Mouse (Mus musculus) midbrain, embryonic 11.5 days (tissue): ENCODE measurements around the gene Iqch. TPM values are rescaled to one million over a fixed set of nuclear protein-coding genes. Genes with fewer than 3 reads are reported as not detected.

Experiments
- ATAC-seq: fragments of 200-750 bp; cut with Nextera tagmentation; 2 replicates; pipeline ENCODE4 v1.8.0; 2017; ENCODE audit warnings: moderate TSS enrichment, moderate library complexity; ENCODE audit not compliant: low FRiP score
- DNase-seq: peaks from one replicate; pipeline ENCODE4 v3.0.0; 2015; ENCODE audit warnings: low spot score; ENCODE audit errors: missing footprints
- H3K27ac ChIP-seq: fragments of 300-500 bp; sonication (generic); 2 replicates; pipeline ENCODE4 v1.5.1; 2014; ENCODE audit warnings: low read depth, low read length
- H3K27me3 ChIP-seq: fragments of 300-500 bp; sonication (generic); 2 replicates; pipeline ENCODE4 v1.6.1; 2014; ENCODE audit warnings: mild to moderate bottlenecking, low read length, moderate library complexity, mixed read lengths; ENCODE audit not compliant: control insufficient read depth, insufficient read depth
- H3K36me3 ChIP-seq: fragments of 300-500 bp; sonication (generic); 2 replicates; pipeline ENCODE4 v1.6.1; 2014; ENCODE audit warnings: mild to moderate bottlenecking, low read length, moderate library complexity, mixed read lengths; ENCODE audit not compliant: control insufficient read depth, insufficient read depth
- H3K4me1 ChIP-seq: fragments of 300-500 bp; sonication (generic); 2 replicates; pipeline ENCODE4 v1.6.1; 2014; ENCODE audit warnings: low read length; ENCODE audit not compliant: control insufficient read depth, insufficient read depth
- H3K4me2 ChIP-seq: fragments of 300-500 bp; sonication (generic); 2 replicates; pipeline ENCODE4 v1.6.1; 2014; ENCODE audit warnings: mild to moderate bottlenecking, moderate library complexity
- H3K4me3 ChIP-seq: fragments of 300-500 bp; sonication (generic); 2 replicates; pipeline ENCODE4 v1.5.1; 2014; ENCODE audit warnings: low read depth, low read length
- H3K9ac ChIP-seq: fragments of 300-500 bp; sonication (generic); 2 replicates; pipeline ENCODE4 v1.6.1; 2014; ENCODE audit warnings: low read length
- H3K9me3 ChIP-seq: fragments of 300-500 bp; sonication (generic); 2 replicates; pipeline ENCODE4 v1.6.1; 2016; ENCODE audit warnings: low read length; ENCODE audit not compliant: control insufficient read depth
- WGBS: fragments of 180-500 bp; shearing (Covaris S2); extraction: QIAGEN DNeasy Blood & Tissue Kit; methylation state at CpG from one replicate; pipeline ENCODE4 v1.1.7; 2014; 5-methylcytosine and 5-hydroxymethylcytosine counted together
- polyA plus RNA-seq: library from polyadenylated mRNA; unstranded; fragments of >200 nt; fragmentation: Nextera tagmentation; extraction: Ambion mirVana; gene quantifications from 2 replicates; pipeline ENCODE4 v1.2.1, GENCODE M21; 2014

Iqch gene
- polyA plus RNA-seq, 1 experiment from 2014 or later = 0.10 TPM

DNA sequence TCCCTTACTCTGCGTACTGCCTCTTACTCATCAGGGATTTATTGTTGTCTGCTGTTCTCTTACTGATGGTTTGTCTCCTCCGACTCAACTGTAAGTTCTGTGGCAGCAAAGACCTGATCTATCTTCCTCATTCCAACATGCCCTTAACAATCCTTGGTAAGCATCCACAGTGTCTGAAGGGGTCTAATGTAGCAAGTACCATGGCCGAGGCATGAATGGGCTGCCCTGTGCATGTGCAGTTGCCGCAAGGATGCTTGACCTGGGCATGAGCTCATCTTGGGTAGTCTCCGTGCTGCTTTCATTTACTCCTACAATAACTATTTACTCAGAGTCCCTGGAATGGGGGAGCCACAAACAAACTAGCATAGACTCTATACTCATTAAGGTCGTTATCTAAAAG lies 17.0 kb downstream of the Iqch start:
- no peak overlapping the region for H3K4me3 ChIP-seq
- H3K36me3 ChIP-seq = no peaks in the 10 kb centered on the region
- no peak overlapping the region for H3K4me2 ChIP-seq
- ATAC-seq = no peak
- WGBS = 91% methylated on average over 6 of the region's 6 CpGs
- H3K27me3 ChIP-seq = no peaks in the 10 kb centered on the region
- H3K9me3 ChIP-seq = no peaks in the 10 kb centered on the region; the same call in 1 of the 2 replicates
- no peaks in the 10 kb centered on the region for H3K4me1 ChIP-seq
- peak; percentile 57 for DNase-seq
- no peak overlapping the region for H3K27ac ChIP-seq
- H3K9ac ChIP-seq = no peak overlapping the region

DNA sequence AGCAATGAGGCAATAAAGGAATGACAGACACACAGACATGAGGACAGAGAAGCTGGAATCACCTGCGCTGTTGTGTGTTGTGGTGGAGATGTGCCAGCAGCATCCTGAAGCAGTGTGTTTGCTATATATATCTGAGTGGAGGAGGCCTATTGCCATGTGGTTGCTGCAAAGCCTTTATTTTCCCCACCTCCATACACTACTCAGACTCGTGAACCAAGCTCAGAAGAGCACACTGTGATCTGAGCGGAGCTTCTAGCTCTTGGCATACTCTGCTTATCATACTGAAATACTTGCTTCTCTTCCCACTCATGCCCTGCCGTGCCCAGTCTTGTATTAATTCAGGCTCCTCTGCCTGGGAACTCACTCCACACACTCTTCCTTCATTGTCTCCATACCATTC lies 20.5 kb downstream of the Iqch start:
- Histone ChIP-seq H3K4me3 (no peak overlapping the region), H3K36me3 (no peaks in the 10 kb centered on the region), H3K4me1 (no peaks in the 10 kb centered on the region), H3K27me3 (no peaks in the 10 kb centered on the region), H3K9ac (no peak overlapping the region), H3K9me3 (no peaks in the 10 kb centered on the region; the same call in 1 of the 2 replicates), H3K4me2 (no peak overlapping the region), H3K27ac (no peak overlapping the region)
- DNase-seq = no peak
- ATAC-seq = no peak
- WGBS = 86% methylated on average over 4 of the region's 4 CpGs

DNA sequence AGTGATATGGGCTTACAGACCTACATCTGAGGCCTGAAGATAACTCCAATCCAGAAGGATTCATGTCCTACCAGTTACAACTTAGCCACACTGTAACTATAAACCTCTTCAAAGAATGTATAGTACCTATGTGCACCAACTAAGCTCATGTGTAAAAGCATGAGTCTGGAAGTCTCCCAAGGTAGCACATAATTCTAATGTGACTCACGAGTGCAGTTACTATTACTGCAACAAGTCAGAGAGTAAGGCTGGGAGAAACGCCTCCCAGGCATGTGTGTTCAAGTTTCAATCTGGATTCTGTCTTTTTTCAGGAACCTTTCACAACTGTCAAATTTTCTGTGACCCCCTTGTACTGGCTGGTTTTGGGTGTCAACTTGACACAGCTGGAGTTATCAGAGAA lies 22.2 kb downstream of the Iqch start:
- Histone ChIP-seq H3K27ac (no peak overlapping the region), H3K4me1 (no peaks in the 10 kb centered on the region), H3K4me2 (no peak overlapping the region), H3K4me3 (no peak overlapping the region), H3K9me3 (no peaks in the 10 kb centered on the region), H3K36me3 (no peaks in the 10 kb centered on the region), H3K9ac (no peak overlapping the region), H3K27me3 (no peaks in the 10 kb centered on the region)
- DNase-seq (no peak), ATAC-seq (no peak)
- 85% methylated on average over 2 of the region's 2 CpGs for WGBS

DNA sequence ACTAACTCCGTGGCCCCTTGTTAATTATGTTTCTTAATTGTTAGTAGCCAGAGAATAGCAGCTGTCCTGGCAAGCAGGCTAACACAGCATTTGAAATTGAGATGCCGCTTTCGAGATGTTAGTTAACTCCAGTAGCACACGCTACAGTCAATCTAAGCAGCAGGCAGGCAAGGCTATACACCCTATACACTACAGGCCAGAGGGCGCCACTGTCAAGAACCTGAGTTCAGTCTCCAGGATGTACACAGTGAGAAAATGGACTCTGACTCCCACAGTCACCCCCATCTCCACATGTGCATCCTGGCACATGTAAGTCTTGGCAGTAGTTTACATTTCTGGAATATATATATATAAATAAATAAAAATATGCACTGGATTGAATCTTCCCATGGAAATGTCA lies 22.6 kb downstream of the Iqch start:
- Histone ChIP-seq H3K9me3 (no peaks in the 10 kb centered on the region), H3K9ac (no peak overlapping the region), H3K36me3 (no peaks in the 10 kb centered on the region), H3K4me2 (no peak overlapping the region), H3K27me3 (no peaks in the 10 kb centered on the region), H3K27ac (no peak overlapping the region), H3K4me1 (no peaks in the 10 kb centered on the region), H3K4me3 (no peak overlapping the region)
- DNase-seq (peak; percentile 4), ATAC-seq (no peak)
- 81% methylated on average over 5 of the region's 5 CpGs for WGBS

DNA sequence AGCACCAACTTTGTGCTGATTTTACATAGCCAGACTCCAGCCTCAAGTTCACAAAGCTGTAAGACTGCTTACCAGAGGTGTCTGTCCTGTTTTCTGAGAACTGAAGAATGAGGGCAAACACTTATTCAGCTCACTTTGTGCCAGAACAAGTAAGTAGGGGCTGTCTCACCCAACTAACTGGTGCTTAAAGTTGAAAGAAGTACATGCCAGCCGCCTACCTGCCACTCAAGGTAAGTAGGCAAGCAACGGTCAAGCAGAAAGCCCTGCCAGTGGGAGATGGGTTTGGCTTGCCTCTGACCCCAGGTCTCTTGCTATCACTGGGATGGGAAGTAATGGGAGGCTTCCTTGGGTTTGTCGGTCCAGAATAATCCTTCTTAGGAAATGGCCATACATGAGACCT lies 24.8 kb downstream of the Iqch start:
- Histone ChIP-seq H3K36me3 (no peaks in the 10 kb centered on the region), H3K4me1 (no peaks in the 10 kb centered on the region), H3K27ac (no peak overlapping the region), H3K9ac (no peak overlapping the region), H3K9me3 (no peaks in the 10 kb centered on the region), H3K4me3 (no peak overlapping the region), H3K27me3 (no peaks in the 10 kb centered on the region), H3K4me2 (no peak overlapping the region)
- DNase-seq = peak; percentile 19
- no peak for ATAC-seq
- 90% methylated on average over 3 of the region's 3 CpGs for WGBS

DNA sequence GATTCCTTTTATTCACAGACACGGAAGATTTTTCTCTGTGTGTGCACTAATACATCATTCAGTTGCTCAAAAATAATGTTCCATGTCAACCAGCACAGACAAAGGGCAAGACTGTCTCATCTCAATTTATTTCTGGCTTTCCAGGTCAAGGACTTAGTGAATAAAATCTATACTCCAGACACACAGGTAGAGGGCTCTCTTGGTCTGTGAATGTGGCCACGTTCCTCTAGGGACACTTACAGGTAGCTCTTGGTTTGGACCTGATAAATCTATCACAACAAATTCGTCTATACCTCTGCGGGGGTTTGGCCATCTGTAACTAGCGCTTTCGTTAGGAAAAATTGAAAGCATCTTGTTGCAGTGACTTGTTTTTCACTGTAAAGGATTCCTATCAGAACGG lies 29.4 kb downstream of the Iqch start:
- DNase-seq = no peak
- H3K36me3 ChIP-seq = no peaks in the 10 kb centered on the region
- no peak overlapping the region for H3K4me2 ChIP-seq
- 84% methylated on average over 7 of the region's 7 CpGs for WGBS
- no peak overlapping the region for H3K27ac ChIP-seq
- no peak overlapping the region for H3K9ac ChIP-seq
- no peak for ATAC-seq
- H3K27me3 ChIP-seq = no peaks in the 10 kb centered on the region
- H3K4me1 ChIP-seq = peaks cover 7% of the 10 kb centered on the region; the same call in 1 of the 2 replicates
- no peaks in the 10 kb centered on the region for H3K9me3 ChIP-seq
- no peak overlapping the region for H3K4me3 ChIP-seq

DNA sequence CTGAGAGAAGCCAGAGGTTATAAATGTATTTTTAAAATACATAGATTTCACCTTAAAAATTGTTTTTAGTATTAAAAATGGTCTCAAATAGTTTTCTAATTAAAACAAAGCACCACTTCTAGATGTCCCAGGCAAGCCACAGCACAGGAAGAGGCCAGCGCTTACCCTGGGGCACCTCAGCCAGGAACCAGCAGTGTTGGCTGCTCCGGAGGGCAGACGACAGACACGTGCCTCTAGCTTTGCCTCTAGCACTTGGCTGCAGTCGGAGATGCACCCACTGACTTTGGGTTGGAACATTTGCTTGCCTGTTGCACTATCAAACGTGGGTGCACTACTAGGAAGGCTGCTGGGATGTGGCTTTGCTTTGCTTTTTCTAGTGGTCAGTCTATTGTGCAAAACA lies 30.4 kb downstream of the Iqch start:
- ATAC-seq = no peak
- no peaks in the 10 kb centered on the region for H3K27me3 ChIP-seq
- H3K36me3 ChIP-seq = no peaks in the 10 kb centered on the region
- H3K4me2 ChIP-seq = no peak overlapping the region
- no peak overlapping the region for H3K27ac ChIP-seq
- H3K4me3 ChIP-seq = no peak overlapping the region
- no peaks in the 10 kb centered on the region for H3K9me3 ChIP-seq
- H3K9ac ChIP-seq = no peak overlapping the region
- DNase-seq = no peak
- 34% methylated on average over 6 of the region's 6 CpGs for WGBS
- H3K4me1 ChIP-seq = peaks cover 7% of the 10 kb centered on the region; the same call in 1 of the 2 replicates

DNA sequence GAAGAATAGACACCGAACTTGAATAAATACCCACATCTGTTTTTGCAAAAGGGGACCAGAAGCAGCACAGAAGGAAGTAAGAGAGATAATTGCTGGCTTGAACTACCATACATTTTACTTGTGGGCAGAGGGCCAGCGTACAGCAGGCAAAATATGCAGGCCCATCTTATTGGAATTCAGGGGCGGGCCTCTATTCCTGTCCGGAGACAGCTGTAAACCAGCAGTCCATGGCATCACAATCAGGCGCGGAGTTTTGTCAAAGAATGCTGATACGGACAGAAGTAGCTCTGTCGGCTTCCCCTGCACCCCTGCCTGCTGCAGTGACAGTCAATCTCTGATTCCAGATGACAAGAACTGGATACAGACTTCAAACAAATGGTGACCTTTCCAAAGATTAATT lies 33.5 kb downstream of the Iqch start:
- Histone ChIP-seq H3K36me3 (no peaks in the 10 kb centered on the region), H3K9me3 (no peaks in the 10 kb centered on the region), H3K4me3 (no peak overlapping the region), H3K9ac (no peak overlapping the region), H3K27ac (no peak overlapping the region), H3K27me3 (no peaks in the 10 kb centered on the region), H3K4me2 (no peak overlapping the region; the same call in 1 of the 2 replicates), H3K4me1 (peaks cover 7% of the 10 kb centered on the region; the same call in 1 of the 2 replicates)
- ATAC-seq (no peak), DNase-seq (peak; percentile 89)
- 29% methylated on average over 8 of the region's 8 CpGs for WGBS

DNA sequence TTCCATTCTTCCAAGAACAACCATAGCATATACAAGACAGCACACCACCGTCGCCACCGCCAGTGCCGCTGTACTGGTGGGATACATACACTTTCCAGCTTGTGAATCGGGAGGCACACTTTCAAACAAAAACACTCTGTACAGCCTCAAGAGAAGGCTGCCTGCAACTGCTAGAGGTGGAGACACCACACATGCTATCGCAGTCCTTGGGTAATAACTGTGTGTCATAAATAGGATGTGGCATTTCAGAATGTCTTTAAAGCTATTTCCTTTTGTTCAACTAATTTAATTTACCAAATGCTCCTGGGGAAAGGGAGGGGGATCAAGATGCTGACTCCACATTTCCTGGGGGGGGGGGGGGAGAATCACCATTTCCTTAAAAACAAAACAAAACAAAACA lies 34.0 kb downstream of the Iqch start:
- H3K4me2 ChIP-seq = no peak overlapping the region
- DNase-seq (no peak), ATAC-seq (no peak)
- H3K4me3 ChIP-seq = no peak overlapping the region
- WGBS = 85% methylated on average over 6 of the region's 6 CpGs
- no peaks in the 10 kb centered on the region for H3K9me3 ChIP-seq
- no peaks in the 10 kb centered on the region for H3K27me3 ChIP-seq
- H3K4me1 ChIP-seq = peaks cover 7% of the 10 kb centered on the region; the same call in 1 of the 2 replicates
- H3K27ac ChIP-seq = no peak overlapping the region
- H3K36me3 ChIP-seq = no peaks in the 10 kb centered on the region
- no peak overlapping the region for H3K9ac ChIP-seq

DNA sequence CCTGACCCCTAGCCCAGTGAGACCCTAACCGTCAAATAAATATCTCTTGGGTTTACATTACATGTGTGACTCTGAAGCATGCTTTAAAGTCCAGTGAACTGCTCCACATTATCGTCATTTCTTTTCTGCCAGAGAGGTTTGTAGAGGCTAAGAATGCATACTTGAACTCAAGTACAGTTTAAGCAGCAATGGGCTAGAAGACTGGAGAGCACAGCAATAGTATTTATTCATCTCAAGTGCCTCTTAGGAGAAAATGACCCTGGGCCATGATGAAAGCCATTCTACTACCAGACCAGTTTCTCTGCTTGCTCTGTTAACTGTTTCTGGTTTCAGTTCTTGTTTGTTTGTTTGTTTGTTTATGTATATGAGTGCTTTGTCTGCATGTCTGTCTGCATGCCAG lies 38.9 kb downstream of the Iqch start:
- no peak overlapping the region for H3K9ac ChIP-seq
- no peaks in the 10 kb centered on the region for H3K36me3 ChIP-seq
- H3K4me1 ChIP-seq = peaks cover under 1% of the 10 kb centered on the region; the same call in 1 of the 2 replicates
- WGBS = 93% methylated on average over 2 of the region's 2 CpGs
- H3K9me3 ChIP-seq = no peaks in the 10 kb centered on the region
- H3K4me3 ChIP-seq = no peak overlapping the region
- no peak overlapping the region for H3K27ac ChIP-seq
- no peak for ATAC-seq
- H3K4me2 ChIP-seq = no peak overlapping the region
- H3K27me3 ChIP-seq = no peaks in the 10 kb centered on the region
- DNase-seq = no peak
